Mouse (Mus musculus): ENCODE data around the gene Pde1b. TPM values are rescaled to one million over a fixed set of nuclear protein-coding genes. Genes with fewer than 3 reads are reported as not detected.

Gene Pde1b
- polyA plus RNA-seq, 1 experiment from 2014 or later = 4.9 TPM

GRCm38 (mm10) chr15:103500723-103501122 is 2.1 kb upstream of the Pde1b start:
- Histone ChIP-seq H3K4me2 (replicated peaks; ENCODE audit: low read depth, low read length) (no peak overlapping the region), H3K27me3 (ENCODE audit: control insufficient read depth, insufficient read depth, low read length) (peaks cover 18% of the 10 kb centered on the region), H3K9me3 (ENCODE audit: control insufficient read depth, low read length) (no peaks in the 10 kb centered on the region), H3K4me1 (ENCODE audit: control insufficient read depth, insufficient read depth, low read length) (peaks cover 18% of the 10 kb centered on the region; the same call in 1 of the 2 replicates), H3K36me3 (ENCODE audit: control insufficient read depth, insufficient read depth, low read length) (no peaks in the 10 kb centered on the region), H3K27ac (ENCODE audit: low read depth, low read length) (no peak overlapping the region), H3K4me3 (ENCODE audit: low read length) (no peak overlapping the region), H3K9ac (ENCODE audit: low read depth, low read length) (no peak overlapping the region)
- 68% methylated on average over 1 of the region's 1 CpGs for WGBS
- no peak for ATAC-seq (ENCODE audit: low FRiP score, low TSS enrichment)

- Histone ChIP-seq H3K27ac (ENCODE audit: low read depth, low read length) (no peak overlapping the region), H3K36me3 (ENCODE audit: control insufficient read depth, insufficient read depth, low read length) (no peaks in the 10 kb centered on the region), H3K9me3 (ENCODE audit: control insufficient read depth, low read length) (no peaks in the 10 kb centered on the region), H3K4me2 (replicated peaks; ENCODE audit: low read depth, low read length) (no peak overlapping the region), H3K27me3 (ENCODE audit: control insufficient read depth, insufficient read depth, low read length) (peaks cover 18% of the 10 kb centered on the region), H3K9ac (ENCODE audit: low read depth, low read length) (no peak overlapping the region), H3K4me1 (ENCODE audit: control insufficient read depth, insufficient read depth, low read length) (peaks cover 18% of the 10 kb centered on the region; the same call in 1 of the 2 replicates), H3K4me3 (ENCODE audit: low read length) (no peak overlapping the region)
- WGBS = 49% methylated on average over 2 of the region's 2 CpGs
- ATAC-seq (ENCODE audit: low FRiP score, low TSS enrichment) = no peak
These were observed 1.6 kb upstream of the Pde1b start for GRCm38 (mm10) chr15:103501186-103501585.

- 2% methylated on average over 12 of the region's 15 CpGs for WGBS
- peak overlapping the region; percentile 59 for H3K9ac ChIP-seq (ENCODE audit: low read depth, low read length)
- peak overlapping the region; percentile 100 for H3K4me2 ChIP-seq (replicated peaks; ENCODE audit: low read depth, low read length)
- ATAC-seq (ENCODE audit: low FRiP score, low TSS enrichment) = peak; percentile 76
- H3K9me3 ChIP-seq (ENCODE audit: control insufficient read depth, low read length) = no peaks in the 10 kb centered on the region
- peaks cover 12% of the 10 kb centered on the region; the same call in 1 of the 2 replicates for H3K4me1 ChIP-seq (ENCODE audit: control insufficient read depth, insufficient read depth, low read length)
- H3K36me3 ChIP-seq (ENCODE audit: control insufficient read depth, insufficient read depth, low read length) = no peaks in the 10 kb centered on the region
- H3K4me3 ChIP-seq (ENCODE audit: low read length) = peak overlapping the region; percentile 56
- peaks cover 15% of the 10 kb centered on the region for H3K27me3 ChIP-seq (ENCODE audit: control insufficient read depth, insufficient read depth, low read length)
- H3K27ac ChIP-seq (ENCODE audit: low read depth, low read length) = no peak overlapping the region
These were observed 392 bp downstream of the Pde1b start for GRCm38 (mm10) chr15:103503251-103503600.

- no peaks in the 10 kb centered on the region for H3K36me3 ChIP-seq (ENCODE audit: control insufficient read depth, insufficient read depth, low read length)
- peak overlapping the region; percentile 56; the same call in 1 of the 2 replicates for H3K4me3 ChIP-seq (ENCODE audit: low read length)
- peaks cover 15% of the 10 kb centered on the region for H3K27me3 ChIP-seq (ENCODE audit: control insufficient read depth, insufficient read depth, low read length)
- ATAC-seq (ENCODE audit: low FRiP score, low TSS enrichment) = no peak
- 41% methylated on average over 12 of the region's 12 CpGs for WGBS
- no peak overlapping the region for H3K27ac ChIP-seq (ENCODE audit: low read depth, low read length)
- peak overlapping the region; percentile 100 for H3K4me2 ChIP-seq (replicated peaks; ENCODE audit: low read depth, low read length)
- H3K4me1 ChIP-seq (ENCODE audit: control insufficient read depth, insufficient read depth, low read length) = peaks cover 12% of the 10 kb centered on the region; the same call in 1 of the 2 replicates
- H3K9ac ChIP-seq (ENCODE audit: low read depth, low read length) = peak overlapping the region; percentile 59; the same call in 1 of the 2 replicates
- H3K9me3 ChIP-seq (ENCODE audit: control insufficient read depth, low read length) = no peaks in the 10 kb centered on the region
These were observed 826 bp downstream of the Pde1b start for GRCm38 (mm10) chr15:103503660-103504059.

- Histone ChIP-seq H3K4me2 (replicated peaks; ENCODE audit: low read depth, low read length) (no peak overlapping the region), H3K36me3 (ENCODE audit: control insufficient read depth, insufficient read depth, low read length) (no peaks in the 10 kb centered on the region), H3K27me3 (ENCODE audit: control insufficient read depth, insufficient read depth, low read length) (peaks cover 6% of the 10 kb centered on the region; the same call in 1 of the 2 replicates), H3K9ac (ENCODE audit: low read depth, low read length) (no peak overlapping the region), H3K4me3 (ENCODE audit: low read length) (no peak overlapping the region), H3K4me1 (ENCODE audit: control insufficient read depth, insufficient read depth, low read length) (no peaks in the 10 kb centered on the region), H3K9me3 (ENCODE audit: control insufficient read depth, low read length) (no peaks in the 10 kb centered on the region), H3K27ac (ENCODE audit: low read depth, low read length) (no peak overlapping the region)
- no peak for ATAC-seq (ENCODE audit: low FRiP score, low TSS enrichment)
- 62% methylated on average over 3 of the region's 3 CpGs for WGBS
These were observed 6.5 kb downstream of the Pde1b start for GRCm38 (mm10) chr15:103509317-103509716.

- no peak overlapping the region for H3K27ac ChIP-seq (ENCODE audit: low read depth, low read length)
- H3K9me3 ChIP-seq (ENCODE audit: control insufficient read depth, low read length) = no peaks in the 10 kb centered on the region
- 0 out of 2 replicates have a peak, but pooled peaks cover 4% of the 10 kb centered on the region for H3K4me1 ChIP-seq (ENCODE audit: control insufficient read depth, insufficient read depth, low read length)
- 56% methylated on average over 1 of the region's 1 CpGs for WGBS
- no peak for ATAC-seq (ENCODE audit: low FRiP score, low TSS enrichment)
- H3K4me2 ChIP-seq (replicated peaks; ENCODE audit: low read depth, low read length) = no peak overlapping the region
- H3K9ac ChIP-seq (ENCODE audit: low read depth, low read length) = no peak overlapping the region
- H3K4me3 ChIP-seq (ENCODE audit: low read length) = no peak overlapping the region
- no peaks in the 10 kb centered on the region for H3K36me3 ChIP-seq (ENCODE audit: control insufficient read depth, insufficient read depth, low read length)
- H3K27me3 ChIP-seq (ENCODE audit: control insufficient read depth, insufficient read depth, low read length) = 0 out of 2 replicates have a peak, but pooled peaks cover 2% of the 10 kb centered on the region
These were observed 8.8 kb downstream of the Pde1b start for GRCm38 (mm10) chr15:103511652-103512051.

- Histone ChIP-seq H3K4me1 (ENCODE audit: control insufficient read depth, insufficient read depth, low read length) (0 out of 2 replicates have a peak, but pooled peaks cover 4% of the 10 kb centered on the region), H3K4me2 (replicated peaks; ENCODE audit: low read depth, low read length) (peak overlapping the region; percentile 46), H3K4me3 (ENCODE audit: low read length) (peak overlapping the region; percentile 30; the same call in 1 of the 2 replicates), H3K9me3 (ENCODE audit: control insufficient read depth, low read length) (no peaks in the 10 kb centered on the region), H3K27ac (ENCODE audit: low read depth, low read length) (no peak overlapping the region), H3K36me3 (ENCODE audit: control insufficient read depth, insufficient read depth, low read length) (no peaks in the 10 kb centered on the region), H3K27me3 (ENCODE audit: control insufficient read depth, insufficient read depth, low read length) (0 out of 2 replicates have a peak, but pooled peaks cover 2% of the 10 kb centered on the region), H3K9ac (ENCODE audit: low read depth, low read length) (peak overlapping the region; percentile 32)
- ATAC-seq (ENCODE audit: low FRiP score, low TSS enrichment) = peak; percentile 51
- whole genome bisulfite sequencing = 6% methylated on average over 7 of the region's 7 CpGs
These were observed 10.8 kb downstream of the Pde1b start for GRCm38 (mm10) chr15:103513621-103514031.

- Histone ChIP-seq H3K9ac (ENCODE audit: low read depth, low read length) (no peak overlapping the region), H3K9me3 (ENCODE audit: control insufficient read depth, low read length) (no peaks in the 10 kb centered on the region), H3K4me2 (replicated peaks; ENCODE audit: low read depth, low read length) (peak overlapping the region; percentile 46), H3K27me3 (ENCODE audit: control insufficient read depth, insufficient read depth, low read length) (0 out of 2 replicates have a peak, but pooled peaks cover 2% of the 10 kb centered on the region), H3K36me3 (ENCODE audit: control insufficient read depth, insufficient read depth, low read length) (no peaks in the 10 kb centered on the region), H3K4me3 (ENCODE audit: low read length) (peak overlapping the region; percentile 30), H3K4me1 (ENCODE audit: control insufficient read depth, insufficient read depth, low read length) (0 out of 2 replicates have a peak, but pooled peaks cover 4% of the 10 kb centered on the region), H3K27ac (ENCODE audit: low read depth, low read length) (no peak overlapping the region)
- peak; percentile 98 for ATAC-seq (ENCODE audit: low FRiP score, low TSS enrichment)
- 5% methylated on average over 10 of the region's 10 CpGs for WGBS
These were observed 11.3 kb downstream of the Pde1b start for GRCm38 (mm10) chr15:103514119-103514518.

- H3K4me2 ChIP-seq (replicated peaks; ENCODE audit: low read depth, low read length) = no peak overlapping the region
- no peak for ATAC-seq (ENCODE audit: low FRiP score, low TSS enrichment)
- H3K27me3 ChIP-seq (ENCODE audit: control insufficient read depth, insufficient read depth, low read length) = 0 out of 2 replicates have a peak, but pooled peaks cover 2% of the 10 kb centered on the region
- H3K4me1 ChIP-seq (ENCODE audit: control insufficient read depth, insufficient read depth, low read length) = 0 out of 2 replicates have a peak, but pooled peaks cover 4% of the 10 kb centered on the region
- no peaks in the 10 kb centered on the region for H3K9me3 ChIP-seq (ENCODE audit: control insufficient read depth, low read length)
- no peak overlapping the region for H3K4me3 ChIP-seq (ENCODE audit: low read length)
- no peak overlapping the region for H3K9ac ChIP-seq (ENCODE audit: low read depth, low read length)
- 45% methylated on average over 3 of the region's 3 CpGs for WGBS
- H3K27ac ChIP-seq (ENCODE audit: low read depth, low read length) = no peak overlapping the region
- no peaks in the 10 kb centered on the region for H3K36me3 ChIP-seq (ENCODE audit: control insufficient read depth, insufficient read depth, low read length)
These were observed 12.1 kb downstream of the Pde1b start for GRCm38 (mm10) chr15:103514914-103515313.
